Mouse (Mus musculus): ENCODE data around the gene Fkbp3. TPM values are rescaled to one million over a fixed set of nuclear protein-coding genes. Genes with fewer than 3 reads are reported as not detected.

Fkbp3 gene
- polyA plus RNA-seq, 1 experiment, result 42.7 TPM

DNA sequence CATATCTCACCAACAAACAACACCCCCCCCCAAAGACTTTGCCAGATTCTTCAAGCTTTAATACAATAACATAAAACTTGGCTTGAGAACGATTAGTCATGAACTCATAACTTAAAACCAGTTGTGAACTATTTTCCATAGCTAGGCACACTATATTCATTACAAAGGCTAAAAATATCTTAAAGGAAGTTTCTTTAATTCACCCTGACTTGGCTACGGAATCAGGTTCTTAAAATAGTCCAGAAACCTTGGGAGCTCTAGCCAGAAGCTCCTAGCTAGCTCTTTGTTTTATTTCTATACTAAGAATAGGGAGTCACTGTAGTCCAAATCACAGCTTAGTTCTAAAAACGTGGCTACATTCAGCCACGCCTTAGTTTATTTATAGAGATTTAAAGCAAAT is 5.4 kb downstream of the Fkbp3 start:
- no peak for DNase-seq
- TF ChIP-seq CTCF (IDR thresholded peaks at IDR 0.05; ENCODE audit: borderline replicate concordance, control insufficient read depth, extremely low read depth, insufficient read depth, low read length, poor library complexity), result no peak
- no peak for TF ChIP-seq POLR2A (IDR thresholded peaks at IDR 0.05; ENCODE audit: control insufficient read depth, extremely low read depth, insufficient read depth, low read length, poor library complexity)
- peaks cover 16% of the 10 kb centered on the region for H3K36me3 ChIP-seq (ENCODE audit: control insufficient read depth, insufficient read depth, low read length)
- H3K4me3 ChIP-seq (ENCODE audit: control insufficient read depth, insufficient read depth, low read length), result no peak overlapping the region
- peaks cover 5% of the 10 kb centered on the region for H3K4me1 ChIP-seq (replicated peaks; ENCODE audit: control insufficient read depth, insufficient read depth, low read length)
- H3K27ac ChIP-seq (ENCODE audit: control insufficient read depth, insufficient read depth, low read length), result no peak overlapping the region
- H3K27me3 ChIP-seq (ENCODE audit: control insufficient read depth, insufficient read depth, low read length), result no peaks in the 10 kb centered on the region
- WGBS, result 87% methylated on average over 4 of the region's 4 CpGs

DNA sequence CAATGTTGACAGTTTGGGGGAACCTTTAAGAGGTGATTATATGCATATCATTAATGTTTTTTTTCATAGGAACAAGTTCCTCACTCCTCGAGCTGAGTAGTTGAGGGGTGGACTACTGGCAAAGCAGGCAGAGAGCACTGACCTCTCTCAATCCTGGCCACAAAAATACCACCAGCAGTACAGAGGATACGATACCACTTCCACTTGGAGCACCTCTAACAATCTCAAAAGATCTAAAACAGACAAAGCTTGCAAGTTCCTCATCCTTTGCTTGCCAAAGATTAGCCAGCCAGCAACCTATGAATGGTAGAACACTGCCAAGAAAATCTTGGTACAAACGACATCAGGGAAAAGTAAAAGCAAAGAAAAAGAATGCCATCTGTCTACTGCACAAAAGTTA is 7.6 kb downstream of the Fkbp3 start:
- peaks cover 31% of the 10 kb centered on the region for H3K36me3 ChIP-seq (ENCODE audit: control insufficient read depth, insufficient read depth, low read length)

DNA sequence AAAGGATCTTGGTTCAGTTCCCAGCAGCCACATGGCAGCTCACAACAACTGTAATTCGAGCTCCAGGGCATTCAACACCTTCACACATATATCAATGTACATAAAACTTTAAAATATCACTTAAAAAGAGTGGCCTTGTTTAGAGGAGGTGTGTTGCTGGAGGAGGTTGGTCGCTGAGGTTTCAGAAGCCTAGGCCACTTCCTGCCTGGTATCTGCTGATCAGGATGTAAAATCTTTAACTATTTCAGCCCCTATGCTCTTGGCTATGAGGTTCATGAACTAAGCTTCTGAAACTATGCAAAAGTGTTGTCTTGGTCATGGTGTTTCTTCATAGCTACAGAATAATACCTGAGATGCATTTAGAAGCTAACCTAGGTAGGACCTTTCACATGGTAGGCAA is 8.6 kb downstream of the Fkbp3 start:
- H3K4me3 ChIP-seq (ENCODE audit: control insufficient read depth, insufficient read depth, low read length), result no peak overlapping the region
- TF ChIP-seq POLR2A (IDR thresholded peaks at IDR 0.05; ENCODE audit: control insufficient read depth, extremely low read depth, insufficient read depth, low read length, poor library complexity) (no peak), CTCF (IDR thresholded peaks at IDR 0.05; ENCODE audit: borderline replicate concordance, control insufficient read depth, extremely low read depth, insufficient read depth, low read length, poor library complexity) (no peak)
- no peaks in the 10 kb centered on the region for H3K27me3 ChIP-seq (ENCODE audit: control insufficient read depth, insufficient read depth, low read length)
- 3% methylated on average over 2 of the region's 2 CpGs for WGBS
- peaks cover 40% of the 10 kb centered on the region for H3K36me3 ChIP-seq (ENCODE audit: control insufficient read depth, insufficient read depth, low read length)
- peak; percentile 30 for DNase-seq
- H3K4me1 ChIP-seq (replicated peaks; ENCODE audit: control insufficient read depth, insufficient read depth, low read length), result peaks cover 5% of the 10 kb centered on the region
- 0 out of 2 replicates have a peak overlapping the region, but pooled peaks have one; percentile 36 for H3K27ac ChIP-seq (ENCODE audit: control insufficient read depth, insufficient read depth, low read length)

More for the DNA sequence above, 7.6 kb downstream of the Fkbp3 start:
- WGBS, result 16% methylated on average over 3 of the region's 3 CpGs
- Histone ChIP-seq H3K4me3 (ENCODE audit: control insufficient read depth, insufficient read depth, low read length) (no peak overlapping the region), H3K27ac (ENCODE audit: control insufficient read depth, insufficient read depth, low read length) (no peak overlapping the region), H3K4me1 (replicated peaks; ENCODE audit: control insufficient read depth, insufficient read depth, low read length) (peaks cover 5% of the 10 kb centered on the region), H3K27me3 (ENCODE audit: control insufficient read depth, insufficient read depth, low read length) (no peaks in the 10 kb centered on the region)
- no peak for DNase-seq
- TF ChIP-seq CTCF (IDR thresholded peaks at IDR 0.05; ENCODE audit: borderline replicate concordance, control insufficient read depth, extremely low read depth, insufficient read depth, low read length, poor library complexity) (no peak), POLR2A (IDR thresholded peaks at IDR 0.05; ENCODE audit: control insufficient read depth, extremely low read depth, insufficient read depth, low read length, poor library complexity) (no peak)

DNA sequence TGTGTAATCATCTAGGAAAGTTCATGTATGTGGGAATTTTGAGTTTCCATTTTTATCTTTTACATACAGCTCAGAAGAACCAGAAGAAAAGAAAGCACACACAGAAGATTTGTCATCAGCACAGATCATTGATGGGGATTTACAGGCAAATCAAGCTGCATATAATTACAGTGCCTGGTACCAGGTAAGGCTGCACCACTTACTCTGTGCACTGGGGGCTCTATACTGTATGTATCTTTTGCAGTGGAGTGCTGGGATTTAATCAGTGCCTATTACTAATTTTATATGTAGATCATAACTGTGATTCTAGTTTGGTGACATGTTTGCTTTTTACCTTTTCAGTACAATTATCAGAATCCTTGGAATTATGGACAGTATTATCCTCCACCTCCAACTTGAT is 12.7 kb downstream of the Fkbp3 start:
- TF ChIP-seq CTCF (IDR thresholded peaks at IDR 0.05; ENCODE audit: borderline replicate concordance, control insufficient read depth, extremely low read depth, insufficient read depth, low read length, poor library complexity), result no peak
- no peak for TF ChIP-seq POLR2A (IDR thresholded peaks at IDR 0.05; ENCODE audit: control insufficient read depth, extremely low read depth, insufficient read depth, low read length, poor library complexity)
- H3K36me3 ChIP-seq (ENCODE audit: control insufficient read depth, insufficient read depth, low read length), result peaks cover 53% of the 10 kb centered on the region

DNA sequence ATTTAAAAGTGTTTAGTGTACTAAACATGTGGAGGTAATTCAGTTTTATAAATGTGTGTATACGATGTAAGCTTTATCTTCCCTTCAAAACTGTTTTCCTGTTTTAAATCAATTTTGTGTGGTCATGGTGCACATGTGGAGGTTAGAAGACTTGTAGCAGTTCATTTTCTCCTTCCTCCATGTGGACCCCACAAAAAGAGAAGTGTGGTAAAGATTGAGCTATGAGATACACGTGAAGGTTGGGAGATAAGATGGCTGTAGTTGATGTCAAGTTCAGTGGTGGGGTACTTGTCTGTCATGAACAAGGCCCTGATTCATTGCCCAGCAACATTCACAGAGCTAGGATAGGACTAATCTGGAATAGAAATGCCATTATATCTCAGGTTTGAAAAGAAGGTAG is 15.6 kb downstream of the Fkbp3 start:
- DNase-seq, result no peak
- Histone ChIP-seq H3K27ac (ENCODE audit: control insufficient read depth, insufficient read depth, low read length) (no peak overlapping the region), H3K4me3 (ENCODE audit: control insufficient read depth, insufficient read depth, low read length) (no peak overlapping the region), H3K27me3 (ENCODE audit: control insufficient read depth, insufficient read depth, low read length) (no peaks in the 10 kb centered on the region), H3K4me1 (replicated peaks; ENCODE audit: control insufficient read depth, insufficient read depth, low read length) (no peaks in the 10 kb centered on the region), H3K36me3 (ENCODE audit: control insufficient read depth, insufficient read depth, low read length) (peaks cover 68% of the 10 kb centered on the region)
- TF ChIP-seq CTCF (IDR thresholded peaks at IDR 0.05; ENCODE audit: borderline replicate concordance, control insufficient read depth, extremely low read depth, insufficient read depth, low read length, poor library complexity) (no peak), POLR2A (IDR thresholded peaks at IDR 0.05; ENCODE audit: control insufficient read depth, extremely low read depth, insufficient read depth, low read length, poor library complexity) (no peak)
- WGBS, result 29% methylated on average over 2 of the region's 2 CpGs

More for the DNA sequence above, 12.7 kb downstream of the Fkbp3 start:
- peaks cover 5% of the 10 kb centered on the region for H3K4me1 ChIP-seq (replicated peaks; ENCODE audit: control insufficient read depth, insufficient read depth, low read length)
- no peaks in the 10 kb centered on the region for H3K27me3 ChIP-seq (ENCODE audit: control insufficient read depth, insufficient read depth, low read length)
- DNase-seq, result no peak
- H3K4me3 ChIP-seq (ENCODE audit: control insufficient read depth, insufficient read depth, low read length), result no peak overlapping the region
- no peak overlapping the region for H3K27ac ChIP-seq (ENCODE audit: control insufficient read depth, insufficient read depth, low read length)

DNA sequence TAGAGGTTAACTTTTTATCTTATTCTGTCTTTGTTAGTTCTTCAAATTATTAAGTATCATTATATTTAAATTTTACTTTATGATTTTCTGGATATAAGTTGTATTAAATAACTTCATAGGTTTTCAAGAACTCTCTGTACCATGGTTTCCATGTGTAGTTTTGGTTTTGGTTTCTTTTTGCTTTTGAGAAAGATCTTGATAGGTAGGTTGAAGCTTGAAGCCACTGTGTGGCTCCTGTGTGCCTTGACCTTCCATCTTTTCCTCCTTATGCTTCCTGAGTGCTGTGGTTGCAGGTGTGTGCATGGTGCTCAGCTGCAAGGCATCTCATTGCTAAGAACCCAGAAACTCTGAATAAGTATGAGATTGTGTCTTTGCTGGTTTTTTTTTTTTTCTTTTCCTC is 25.0 kb downstream of the Fkbp3 start:
- Histone ChIP-seq H3K27me3 (ENCODE audit: control insufficient read depth, insufficient read depth, low read length) (no peaks in the 10 kb centered on the region), H3K4me1 (replicated peaks; ENCODE audit: control insufficient read depth, insufficient read depth, low read length) (no peaks in the 10 kb centered on the region), H3K36me3 (ENCODE audit: control insufficient read depth, insufficient read depth, low read length) (peaks cover 26% of the 10 kb centered on the region), H3K27ac (ENCODE audit: control insufficient read depth, insufficient read depth, low read length) (no peak overlapping the region), H3K4me3 (ENCODE audit: control insufficient read depth, insufficient read depth, low read length) (no peak overlapping the region)
- TF ChIP-seq POLR2A (IDR thresholded peaks at IDR 0.05; ENCODE audit: control insufficient read depth, extremely low read depth, insufficient read depth, low read length, poor library complexity) (no peak), CTCF (IDR thresholded peaks at IDR 0.05; ENCODE audit: borderline replicate concordance, control insufficient read depth, extremely low read depth, insufficient read depth, low read length, poor library complexity) (no peak)
- no peak for DNase-seq

DNA sequence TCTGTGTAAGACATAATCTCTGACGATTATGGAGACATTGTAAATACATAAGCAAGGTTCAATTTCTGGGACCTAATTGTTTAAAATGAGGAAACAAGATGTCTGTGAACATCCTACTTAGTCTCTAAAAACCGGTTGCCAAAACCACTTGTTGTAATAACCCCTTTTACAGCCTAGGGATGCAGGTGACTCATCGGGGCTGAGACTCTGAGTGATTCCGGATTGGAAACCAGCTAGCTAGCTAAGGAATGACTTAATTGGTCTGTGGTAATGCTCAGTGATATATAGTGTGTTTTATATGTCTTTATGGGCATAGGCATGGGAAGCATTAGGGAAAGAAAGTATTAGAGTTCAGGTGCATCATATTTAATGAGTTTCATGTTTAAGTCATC is 36.3 kb downstream of the Fkbp3 start:
- DNase-seq, result no peak
- Histone ChIP-seq H3K36me3 (ENCODE audit: control insufficient read depth, insufficient read depth, low read length) (no peaks in the 10 kb centered on the region), H3K27me3 (ENCODE audit: control insufficient read depth, insufficient read depth, low read length) (no peaks in the 10 kb centered on the region), H3K4me3 (ENCODE audit: control insufficient read depth, insufficient read depth, low read length) (no peak overlapping the region), H3K4me1 (replicated peaks; ENCODE audit: control insufficient read depth, insufficient read depth, low read length) (peaks cover 2% of the 10 kb centered on the region; the same call in 1 of the 2 replicates), H3K27ac (ENCODE audit: control insufficient read depth, insufficient read depth, low read length) (no peak overlapping the region)
- no peak for TF ChIP-seq POLR2A (IDR thresholded peaks at IDR 0.05; ENCODE audit: control insufficient read depth, extremely low read depth, insufficient read depth, low read length, poor library complexity)
- no peak for TF ChIP-seq CTCF (IDR thresholded peaks at IDR 0.05; ENCODE audit: borderline replicate concordance, control insufficient read depth, extremely low read depth, insufficient read depth, low read length, poor library complexity)
- 3% methylated on average over 4 of the region's 4 CpGs for WGBS

Measured in thymus, adult 2 months (tissue).